Mouse (Mus musculus): ENCODE data around the gene Lgr5. TPM values are rescaled to one million over a fixed set of nuclear protein-coding genes. Genes with fewer than 3 reads are reported as not detected.

Gene Lgr5
- 5.3 TPM in 2 replicates for polyA plus RNA-seq (2015; fragmentation: Nextera tagmentation; extraction: Ambion mirVana)

DNA sequence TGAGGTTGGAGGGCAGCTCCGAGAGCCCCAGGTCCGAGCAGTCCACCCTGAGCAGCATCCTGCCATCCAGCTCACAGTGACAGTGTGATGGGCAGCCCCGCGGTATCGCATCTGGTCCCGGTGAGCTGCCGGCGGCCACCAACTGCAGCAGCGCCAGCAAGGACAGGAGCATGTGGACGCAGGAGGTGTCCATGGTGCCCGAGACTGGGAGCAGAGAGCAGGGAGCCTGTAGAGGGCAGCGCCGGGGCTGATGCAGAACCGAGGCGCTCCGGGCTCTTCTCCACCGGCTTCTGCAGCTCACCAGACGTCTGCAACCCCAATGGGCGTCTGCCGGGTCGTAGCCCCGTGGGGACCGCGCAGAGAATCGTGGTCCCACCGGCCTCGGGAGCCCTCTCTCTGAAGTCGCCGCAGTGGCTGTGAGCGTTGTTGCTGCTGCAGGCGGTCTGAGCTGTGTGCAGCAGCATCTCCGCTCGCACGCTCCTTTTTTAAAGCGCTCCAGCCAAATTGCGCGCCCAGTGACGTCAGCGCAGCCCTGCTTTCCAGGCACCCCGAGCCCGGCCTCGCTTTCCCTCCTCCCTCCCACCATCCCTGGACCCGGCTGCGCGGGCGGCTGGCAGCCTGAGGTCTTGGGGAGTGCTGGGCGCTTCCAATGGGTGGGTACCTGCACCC lies at the start of gene Lgr5:
Lgr5 (minus strand) TSS at position 480 of the 669 bp plus-strand sequence.
- Histone ChIP-seq H3K4me3 (replicated peaks) (peak within 1 kb of the TSS; percentile 54), H3K36me3 (no peaks in the 10 kb centered on the region), H3K27me3 (replicated peaks) (peaks cover 18% of the 10 kb centered on the region; the same call in 1 of the 2 replicates), H3K9me3 (no peaks in the 10 kb centered on the region), H3K4me1 (replicated peaks) (peaks cover 12% of the 10 kb centered on the region), H3K9ac (peak within 1 kb of the TSS; percentile 31), H3K4me2 (replicated peaks) (peak within 1 kb of the TSS; percentile 97), H3K27ac (no peak within 1 kb of the TSS)
- ATAC-seq, result peak; percentile 89
- WGBS, result under 1% methylated on average over 47 of the region's 47 CpGs

DNA sequence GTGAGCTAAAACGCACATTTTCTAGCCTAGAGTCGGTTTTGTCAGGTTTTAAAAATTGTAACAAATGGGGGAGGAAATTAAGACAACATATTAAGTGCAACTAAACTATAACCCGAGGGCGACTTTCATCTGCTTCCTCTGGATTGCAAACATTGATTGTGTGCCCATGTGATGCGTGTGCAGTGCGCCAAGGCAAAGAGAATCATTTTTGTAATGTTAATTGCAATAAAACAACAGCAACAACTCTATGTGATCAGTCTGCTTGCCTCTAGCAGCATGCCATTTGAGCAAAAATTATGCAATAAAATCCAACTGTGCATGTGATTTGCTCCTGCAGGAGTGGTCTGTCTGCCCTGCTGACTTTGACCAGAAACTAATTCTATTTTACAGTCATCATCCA lies 39.1 kb upstream of the Lgr5 start:
- no peak for ATAC-seq
- Histone ChIP-seq H3K4me2 (replicated peaks) (no peak overlapping the region), H3K36me3 (no peaks in the 10 kb centered on the region), H3K4me1 (replicated peaks) (no peaks in the 10 kb centered on the region), H3K4me3 (replicated peaks) (no peak overlapping the region), H3K9ac (no peak overlapping the region), H3K9me3 (no peaks in the 10 kb centered on the region), H3K27me3 (replicated peaks) (no peaks in the 10 kb centered on the region), H3K27ac (no peak overlapping the region)
- 89% methylated on average over 6 of the region's 6 CpGs for WGBS

DNA sequence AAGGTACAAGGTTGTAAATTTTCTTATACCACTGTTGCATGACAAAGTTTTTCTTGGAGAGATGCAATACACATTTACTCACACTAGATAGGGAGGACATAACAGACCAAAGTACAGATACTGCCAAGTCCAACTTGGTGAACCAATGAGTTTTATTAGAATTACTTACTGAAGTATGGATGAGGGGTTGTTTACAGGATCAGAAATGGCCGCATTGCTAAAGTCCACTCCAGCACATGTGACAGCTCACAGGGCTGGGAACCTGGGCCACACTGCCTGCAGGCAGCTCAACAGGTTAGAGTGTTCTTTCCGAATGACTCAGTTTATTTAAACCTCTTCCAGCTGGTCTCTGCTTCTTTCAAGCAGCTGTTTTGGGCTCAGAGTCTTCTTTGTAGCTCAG lies 37.4 kb upstream of the Lgr5 start:
- WGBS, result 63% methylated on average over 2 of the region's 2 CpGs

DNA sequence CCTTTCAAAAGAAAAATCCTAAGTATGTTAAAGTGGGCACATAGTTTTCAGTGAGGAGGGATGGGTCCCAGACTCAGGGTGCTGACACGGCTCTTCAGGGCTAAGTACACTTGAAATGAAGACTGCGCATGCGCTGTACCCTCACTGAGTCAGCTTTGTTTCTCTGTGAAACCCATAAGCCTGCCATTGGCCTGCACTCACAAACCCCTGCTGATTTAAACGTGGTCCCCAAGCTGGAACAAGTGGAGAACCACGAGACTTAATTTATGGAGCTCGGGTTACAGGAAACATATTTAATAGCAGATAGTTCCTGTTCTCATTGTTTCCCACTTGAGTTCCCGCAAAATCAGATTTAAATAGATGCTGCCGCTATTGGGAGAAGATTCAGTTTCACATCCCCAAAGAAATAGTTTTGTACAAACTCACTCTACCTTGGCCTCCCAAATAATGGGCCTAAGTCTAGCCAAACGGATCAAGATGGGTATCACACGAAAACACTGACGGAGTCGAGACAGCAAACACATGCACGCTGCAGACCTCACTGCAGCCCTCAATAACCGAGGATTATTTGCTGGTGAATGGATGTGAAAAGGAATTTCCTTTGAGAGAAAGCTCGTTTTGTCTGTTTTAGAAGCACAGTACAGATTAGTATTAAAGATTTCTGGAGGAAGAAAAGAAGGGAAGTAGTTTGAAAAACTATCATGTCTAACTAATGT lies 36.5 kb upstream of the Lgr5 start:
- H3K9ac ChIP-seq, result no peak overlapping the region
- WGBS, result 68% methylated on average over 15 of the region's 15 CpGs
- no peaks in the 10 kb centered on the region for H3K9me3 ChIP-seq
- no peak overlapping the region for H3K4me2 ChIP-seq (replicated peaks)
- H3K27ac ChIP-seq, result no peak overlapping the region
- no peaks in the 10 kb centered on the region for H3K36me3 ChIP-seq
- H3K4me3 ChIP-seq (replicated peaks), result no peak overlapping the region
- no peak for ATAC-seq
- H3K4me1 ChIP-seq (replicated peaks), result no peaks in the 10 kb centered on the region
- no peaks in the 10 kb centered on the region for H3K27me3 ChIP-seq (replicated peaks)

More for the DNA sequence above, 37.4 kb upstream of the Lgr5 start:
- H3K27ac ChIP-seq, result no peak overlapping the region
- ATAC-seq, result no peak
- H3K4me3 ChIP-seq (replicated peaks), result no peak overlapping the region
- H3K4me1 ChIP-seq (replicated peaks), result no peaks in the 10 kb centered on the region
- H3K36me3 ChIP-seq, result no peaks in the 10 kb centered on the region
- no peak overlapping the region for H3K4me2 ChIP-seq (replicated peaks)
- H3K27me3 ChIP-seq (replicated peaks), result no peaks in the 10 kb centered on the region
- H3K9ac ChIP-seq, result no peak overlapping the region
- no peaks in the 10 kb centered on the region for H3K9me3 ChIP-seq

DNA sequence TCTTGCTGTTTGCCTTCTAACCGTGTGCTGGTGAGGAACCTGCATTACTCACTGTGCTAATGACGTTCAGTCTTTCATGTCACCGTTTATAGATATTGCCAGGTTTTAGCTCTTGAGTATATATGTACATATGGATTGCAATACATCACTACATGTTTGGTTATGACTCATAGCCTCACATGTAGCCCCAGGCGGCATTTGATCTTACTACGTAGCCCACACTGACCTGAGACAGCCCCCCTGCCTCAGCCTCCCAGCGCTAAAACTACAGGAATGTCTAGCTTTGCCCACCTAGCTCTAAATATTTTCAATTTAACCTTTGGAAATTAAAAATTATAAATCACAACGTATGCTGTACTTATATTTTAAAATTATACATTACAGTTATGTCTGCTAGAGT lies 35.9 kb upstream of the Lgr5 start:
- ATAC-seq, result no peak
- Histone ChIP-seq H3K27me3 (replicated peaks) (no peaks in the 10 kb centered on the region), H3K4me2 (replicated peaks) (no peak overlapping the region), H3K9ac (no peak overlapping the region), H3K4me3 (replicated peaks) (no peak overlapping the region), H3K4me1 (replicated peaks) (no peaks in the 10 kb centered on the region), H3K36me3 (no peaks in the 10 kb centered on the region), H3K9me3 (no peaks in the 10 kb centered on the region), H3K27ac (no peak overlapping the region)
- 79% methylated on average over 7 of the region's 7 CpGs for WGBS

DNA sequence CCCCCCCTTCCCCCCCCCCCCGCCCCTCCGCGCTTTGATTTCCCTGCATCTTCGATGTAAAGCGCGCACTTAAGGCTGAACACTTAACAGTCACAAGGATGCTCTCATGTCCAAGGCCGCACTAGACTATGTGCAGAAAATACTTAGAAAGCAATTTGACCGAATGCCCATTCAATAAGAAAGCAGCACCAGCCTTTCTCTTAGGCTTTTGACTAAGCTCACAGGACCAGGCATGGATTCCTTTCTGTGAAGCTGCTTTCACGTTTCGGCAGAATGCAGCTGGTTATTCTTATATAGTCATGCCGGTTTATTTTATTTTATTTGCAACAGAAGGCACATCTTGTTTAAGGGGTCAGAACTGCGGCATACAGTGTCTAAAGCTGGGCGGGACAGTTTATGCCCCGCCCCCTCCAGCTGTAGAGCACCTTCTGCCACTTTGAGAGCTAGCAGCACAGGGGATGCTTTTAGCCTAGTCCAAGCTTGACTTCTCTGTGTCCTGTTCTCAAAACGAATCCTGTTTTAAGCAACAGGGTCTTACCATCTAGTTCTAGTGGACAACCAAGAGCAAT lies 30.8 kb upstream of the Lgr5 start:
- peak overlapping the region; percentile 45 for H3K4me2 ChIP-seq (replicated peaks)
- no peaks in the 10 kb centered on the region for H3K9me3 ChIP-seq
- no peaks in the 10 kb centered on the region for H3K27me3 ChIP-seq (replicated peaks)
- no peak overlapping the region; the same call in 1 of the 2 replicates for H3K4me3 ChIP-seq (replicated peaks)
- 19% methylated on average over 15 of the region's 15 CpGs for WGBS
- peak; percentile 68 for ATAC-seq
- H3K4me1 ChIP-seq (replicated peaks), result no peaks in the 10 kb centered on the region
- H3K9ac ChIP-seq, result no peak overlapping the region
- no peak overlapping the region for H3K27ac ChIP-seq
- no peaks in the 10 kb centered on the region for H3K36me3 ChIP-seq

DNA sequence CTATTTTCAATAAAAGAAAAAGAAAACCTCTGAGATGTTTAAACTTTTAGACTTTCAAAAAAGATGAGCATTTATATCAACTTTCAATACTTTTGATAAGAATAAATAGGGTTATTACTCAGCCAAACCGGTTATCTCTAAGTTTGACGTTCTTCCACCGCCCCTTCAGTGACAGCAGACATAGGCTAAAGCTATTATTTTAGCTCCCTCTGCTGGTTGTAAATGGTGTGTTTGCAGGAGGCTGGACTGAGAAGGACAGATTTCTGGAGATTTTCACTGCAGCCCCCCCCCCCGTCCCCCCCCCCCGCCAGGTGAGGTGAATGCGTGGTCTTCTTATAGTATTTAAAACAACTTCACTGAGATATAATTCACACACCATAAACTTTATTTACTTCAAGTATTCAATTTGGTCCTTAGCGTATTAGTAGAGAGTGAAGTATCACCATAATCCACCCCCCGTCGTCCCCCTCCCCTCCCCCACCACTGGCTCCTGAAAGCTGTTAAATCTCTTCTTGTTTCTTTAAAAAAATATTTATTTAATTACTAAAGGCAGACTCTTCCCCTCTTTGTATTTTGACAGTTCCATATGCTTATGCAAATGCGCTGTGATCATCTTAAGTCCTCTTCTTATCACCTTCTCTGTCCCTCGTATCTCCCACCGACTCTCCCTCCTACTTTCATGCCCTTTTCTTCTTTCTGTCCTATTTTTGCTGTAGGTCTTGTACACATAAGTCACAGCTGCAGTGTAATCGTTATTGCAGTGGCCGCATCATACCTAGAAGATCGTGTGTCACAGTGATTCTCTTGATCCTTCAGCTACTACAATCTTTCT lies 30.1 kb upstream of the Lgr5 start:
- ATAC-seq, result peak; percentile 77; the same call in 1 of the 2 replicates
- H3K27me3 ChIP-seq (replicated peaks), result no peaks in the 10 kb centered on the region
- no peak overlapping the region; the same call in 1 of the 2 replicates for H3K4me3 ChIP-seq (replicated peaks)
- H3K9me3 ChIP-seq, result no peaks in the 10 kb centered on the region
- peak overlapping the region; percentile 45 for H3K4me2 ChIP-seq (replicated peaks)
- H3K9ac ChIP-seq, result no peak overlapping the region
- H3K27ac ChIP-seq, result no peak overlapping the region
- no peaks in the 10 kb centered on the region for H3K36me3 ChIP-seq
- no peaks in the 10 kb centered on the region for H3K4me1 ChIP-seq (replicated peaks)
- 18% methylated on average over 14 of the region's 15 CpGs for WGBS

DNA sequence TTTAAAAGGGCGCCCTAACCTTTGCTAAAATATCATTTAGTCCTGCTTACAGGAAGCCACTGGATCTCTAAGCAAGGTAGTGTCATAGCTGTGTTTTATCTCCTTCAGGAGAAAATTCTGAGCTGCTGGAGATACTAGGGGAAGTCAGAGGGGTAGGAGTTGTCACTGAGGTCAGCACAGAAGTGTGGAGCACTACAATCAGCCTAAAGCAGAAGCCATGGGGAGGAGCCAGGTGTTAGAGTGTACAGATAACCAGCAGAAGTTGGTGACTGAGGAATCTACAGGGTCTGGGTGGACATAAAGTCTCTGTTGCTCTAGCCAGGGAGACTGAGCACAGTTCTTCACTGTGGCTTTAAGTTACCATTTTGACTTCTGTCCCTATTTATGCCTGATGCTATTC lies 8.2 kb upstream of the Lgr5 start:
- Histone ChIP-seq H3K4me3 (replicated peaks) (no peak overlapping the region), H3K27ac (no peak overlapping the region), H3K4me2 (replicated peaks) (no peak overlapping the region), H3K9me3 (no peaks in the 10 kb centered on the region), H3K9ac (no peak overlapping the region), H3K27me3 (replicated peaks) (no peaks in the 10 kb centered on the region), H3K4me1 (replicated peaks) (no peaks in the 10 kb centered on the region), H3K36me3 (no peaks in the 10 kb centered on the region)
- WGBS, result 96% methylated on average over 1 of the region's 1 CpGs
- no peak for ATAC-seq

DNA sequence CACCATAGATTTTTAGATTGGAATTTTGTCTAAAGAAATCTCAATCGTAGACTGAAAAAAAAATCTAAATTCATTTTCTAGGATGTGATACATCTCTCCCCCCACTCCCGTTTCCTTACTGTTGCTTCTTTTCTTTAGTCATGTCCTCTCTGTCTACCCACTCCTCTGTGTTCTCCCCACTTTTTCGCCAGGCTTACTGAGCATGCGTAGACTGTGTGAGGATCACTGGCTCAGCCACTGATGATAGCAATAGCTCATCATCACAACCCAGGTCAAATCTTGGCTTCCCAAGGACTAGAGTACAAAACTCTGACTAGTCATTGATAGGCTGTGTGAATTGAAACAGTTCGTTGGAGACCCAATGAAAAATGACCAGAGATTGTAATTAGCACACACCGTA lies 6.1 kb upstream of the Lgr5 start:
- H3K27ac ChIP-seq, result no peak overlapping the region
- H3K4me3 ChIP-seq (replicated peaks), result no peak overlapping the region
- no peaks in the 10 kb centered on the region for H3K27me3 ChIP-seq (replicated peaks)
- H3K9ac ChIP-seq, result no peak overlapping the region
- no peak overlapping the region for H3K4me2 ChIP-seq (replicated peaks)
- H3K9me3 ChIP-seq, result no peaks in the 10 kb centered on the region
- WGBS, result 85% methylated on average over 6 of the region's 6 CpGs
- no peak for ATAC-seq
- H3K4me1 ChIP-seq (replicated peaks), result no peaks in the 10 kb centered on the region
- H3K36me3 ChIP-seq, result no peaks in the 10 kb centered on the region

DNA sequence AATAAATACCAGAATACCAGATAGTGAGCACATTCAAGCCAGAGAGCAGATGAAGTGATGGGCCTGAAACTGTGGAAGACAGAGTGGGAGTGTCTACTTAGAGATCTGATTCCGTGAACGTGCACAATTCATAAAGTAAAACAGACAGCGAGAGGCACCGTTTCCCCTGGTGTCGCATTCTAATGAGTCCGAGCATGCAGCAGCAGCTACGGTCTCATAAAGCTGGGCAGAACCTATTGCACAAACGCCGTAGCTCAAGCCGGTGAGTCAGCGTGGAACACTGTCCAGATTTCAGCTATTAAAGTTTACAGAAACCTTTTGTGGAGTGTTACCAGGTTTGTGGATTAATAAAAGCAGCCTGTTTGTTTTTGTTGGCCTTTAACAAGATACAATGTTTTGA lies 5.6 kb upstream of the Lgr5 start:
- no peaks in the 10 kb centered on the region for H3K36me3 ChIP-seq
- no peak overlapping the region for H3K4me3 ChIP-seq (replicated peaks)
- WGBS, result 33% methylated on average over 11 of the region's 11 CpGs
- 0 out of 2 replicates have a peak, but pooled peaks have one; percentile 53 for ATAC-seq
- no peaks in the 10 kb centered on the region for H3K9me3 ChIP-seq
- H3K9ac ChIP-seq, result no peak overlapping the region
- H3K4me2 ChIP-seq (replicated peaks), result 0 out of 2 replicates have a peak overlapping the region, but pooled peaks have one; percentile 17
- H3K27me3 ChIP-seq (replicated peaks), result no peaks in the 10 kb centered on the region
- no peak overlapping the region for H3K27ac ChIP-seq
- no peaks in the 10 kb centered on the region; the same call in 1 of the 2 replicates for H3K4me1 ChIP-seq (replicated peaks)

DNA sequence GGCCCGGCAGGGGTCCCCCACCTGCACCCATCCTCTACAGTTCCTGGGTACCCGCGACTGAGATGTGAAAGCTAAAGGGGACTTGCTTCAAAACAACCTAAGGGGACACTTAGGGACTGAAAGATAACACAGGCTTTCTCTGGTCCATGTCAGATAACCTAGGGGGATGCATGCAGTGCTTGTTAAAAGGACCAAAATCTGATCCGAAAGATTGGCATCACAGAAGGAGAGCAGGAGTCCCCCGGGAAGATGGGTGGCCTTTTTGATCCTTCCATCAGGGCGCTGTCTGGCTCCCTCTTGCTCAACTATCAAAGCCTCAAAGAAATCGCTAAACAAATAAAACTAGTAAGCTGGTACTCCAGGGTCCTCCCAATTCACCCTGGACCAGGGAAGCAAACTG lies 399 bp upstream of the Lgr5 start:
- Histone ChIP-seq H3K9ac (no peak overlapping the region), H3K4me3 (replicated peaks) (peak overlapping the region; percentile 54), H3K36me3 (no peaks in the 10 kb centered on the region), H3K4me1 (replicated peaks) (peaks cover 12% of the 10 kb centered on the region), H3K27me3 (replicated peaks) (peaks cover 18% of the 10 kb centered on the region; the same call in 1 of the 2 replicates), H3K4me2 (replicated peaks) (peak overlapping the region; percentile 97), H3K9me3 (no peaks in the 10 kb centered on the region), H3K27ac (no peak overlapping the region)
- ATAC-seq, result no peak
- 2% methylated on average over 7 of the region's 7 CpGs for WGBS
